Mouse (Mus musculus) heart, postnatal 0 days (tissue): ENCODE data around the gene Kcnq1. TPM values are rescaled to one million over a fixed set of nuclear protein-coding genes. Genes with fewer than 3 reads are reported as not detected.

Experiments used
- ATAC-seq: fragments of 200-750 bp; cut with Nextera tagmentation; 2 replicates; pipeline ENCODE4 v1.8.0; 2017; ENCODE audit warnings: low read depth, moderate number of reproducible peaks, moderate library complexity; ENCODE audit not compliant: insufficient read depth
- DNase-seq: peaks from one replicate; pipeline ENCODE4 v3.0.0-alpha.2; 2016; ENCODE audit warnings: low spot score
- H3K27ac ChIP-seq: fragments of 300-500 bp; sonication (generic); 2 replicates; pipeline ENCODE4 v1.5.1; 2014; ENCODE audit warnings: low read depth, mild to moderate bottlenecking
- H3K27me3 ChIP-seq: fragments of 300-500 bp; sonication (generic); 2 replicates; pipeline ENCODE4 v1.6.1; 2014; ENCODE audit warnings: low read length, mixed read lengths; ENCODE audit not compliant: control insufficient read depth, insufficient read depth
- H3K36me3 ChIP-seq: fragments of 300-500 bp; sonication (generic); replicated peaks from 2 replicates; pipeline ENCODE4 v1.6.1; 2014; ENCODE audit warnings: low read length, mixed read lengths; ENCODE audit not compliant: control insufficient read depth, insufficient read depth
- H3K4me1 ChIP-seq: fragments of 300-500 bp; sonication (generic); 2 replicates; pipeline ENCODE4 v1.6.1; 2014; ENCODE audit warnings: antibody characterized with exemption; ENCODE audit not compliant: control insufficient read depth, insufficient read depth
- H3K4me2 ChIP-seq: fragments of 300-500 bp; sonication (generic); 2 replicates; pipeline ENCODE4 v1.6.1; 2014; ENCODE audit warnings: low read depth, mild to moderate bottlenecking, low read length, moderate library complexity
- H3K4me3 ChIP-seq: fragments of 300-500 bp; sonication (generic); 2 replicates; pipeline ENCODE4 v1.5.1; 2014; ENCODE audit warnings: low read depth, low read length
- H3K9ac ChIP-seq: fragments of 300-500 bp; sonication (generic); replicated peaks from 2 replicates; pipeline ENCODE4 v1.6.1; 2014; ENCODE audit warnings: low read depth, low read length, mixed read lengths
- H3K9me3 ChIP-seq: fragments of 300-500 bp; sonication (generic); replicated peaks from 2 replicates; pipeline ENCODE4 v1.6.1; 2016; ENCODE audit warnings: low read length; ENCODE audit not compliant: control insufficient read depth
- CTCF ChIP-seq: IDR thresholded peaks from 2 replicates; pipeline ENCODE4 v1.5.1; 2016; ENCODE audit warnings: antibody characterized with exemption, control low read depth, low read depth
- EP300 ChIP-seq: IDR thresholded peaks from 2 replicates; pipeline ENCODE4 v1.6.1; 2016; ENCODE audit warnings: antibody characterized with exemption, low read depth
- WGBS: fragments of 180-500 bp; shearing (Covaris S2); extraction: QIAGEN DNeasy Blood & Tissue Kit; methylation state at CpG from one replicate; pipeline ENCODE4 v1.1.7; 2014; 5-methylcytosine and 5-hydroxymethylcytosine counted together
- polyA plus RNA-seq: library from polyadenylated mRNA; unstranded; fragments of >200 nt; fragmentation: Nextera tagmentation; extraction: Ambion mirVana; gene quantifications from 2 replicates; pipeline ENCODE4 v1.2.1, GENCODE M21; 2015
- total RNA-seq: library from RNA; depleted of rRNA; stranded (reverse); fragments of >200 nt; gene quantifications from 2 replicates; pipeline ENCODE4 v1.2.3, GENCODE M21; 2014; ENCODE audit warnings: low replicate concordance

Gene Kcnq1
- total and polyA plus RNA-seq, 2 experiments from 2014 or later, result 37.2 to 75.9 TPM

GRCm38 (mm10) chr7:143415070-143415469 lies 308.9 kb downstream of the Kcnq1 start:
- 49% methylated on average over 4 of the region's 4 CpGs for WGBS
- DNase-seq, result no peak
- no peak for ATAC-seq

DNA sequence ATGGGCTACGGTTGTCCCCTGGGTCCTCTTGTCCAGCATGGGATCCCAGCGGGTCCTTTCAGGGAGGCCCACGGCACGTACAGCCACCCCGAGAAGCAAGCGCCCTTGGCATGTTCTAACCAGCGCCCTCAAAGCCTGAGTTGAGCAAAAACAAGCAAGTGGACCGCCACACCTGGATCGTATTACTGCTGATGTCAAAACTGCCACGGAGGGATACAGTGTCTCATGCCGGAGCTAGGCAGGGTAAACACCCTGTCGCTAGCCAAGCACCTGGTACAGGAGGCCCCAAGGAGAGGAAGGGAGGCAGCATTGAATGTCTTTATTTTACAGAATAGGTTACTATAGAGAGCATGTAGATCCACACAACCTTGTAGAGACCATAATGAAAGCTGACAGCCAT lies 310.2 kb downstream of the Kcnq1 start:
- DNase-seq (no peak), ATAC-seq (no peak)
- no peak overlapping the region for H3K4me3 ChIP-seq
- H3K4me1 ChIP-seq, result 0 out of 2 replicates have a peak, but pooled peaks cover 5% of the 10 kb centered on the region
- H3K9me3 ChIP-seq, result no peaks in the 10 kb centered on the region
- H3K27ac ChIP-seq, result no peak overlapping the region
- no peaks in the 10 kb centered on the region for H3K27me3 ChIP-seq
- H3K36me3 ChIP-seq, result 0 out of 2 replicates have a peak, but pooled peaks cover 6% of the 10 kb centered on the region
- H3K9ac ChIP-seq, result no peak overlapping the region
- H3K4me2 ChIP-seq, result no peak overlapping the region
- 84% methylated on average over 12 of the region's 12 CpGs for WGBS
- TF ChIP-seq EP300, result no peak
- TF ChIP-seq CTCF, result no peak

More at GRCm38 (mm10) chr7:143415070-143415469, 308.9 kb downstream of the Kcnq1 start:
- Histone ChIP-seq H3K36me3 (no peaks in the 10 kb centered on the region), H3K27ac (peak overlapping the region; percentile 35; the same call in 1 of the 2 replicates), H3K9ac (no peak overlapping the region), H3K4me2 (no peak overlapping the region), H3K4me1 (0 out of 2 replicates have a peak, but pooled peaks cover 5% of the 10 kb centered on the region), H3K9me3 (no peaks in the 10 kb centered on the region), H3K27me3 (no peaks in the 10 kb centered on the region), H3K4me3 (no peak overlapping the region)
- no peak for TF ChIP-seq EP300

DNA sequence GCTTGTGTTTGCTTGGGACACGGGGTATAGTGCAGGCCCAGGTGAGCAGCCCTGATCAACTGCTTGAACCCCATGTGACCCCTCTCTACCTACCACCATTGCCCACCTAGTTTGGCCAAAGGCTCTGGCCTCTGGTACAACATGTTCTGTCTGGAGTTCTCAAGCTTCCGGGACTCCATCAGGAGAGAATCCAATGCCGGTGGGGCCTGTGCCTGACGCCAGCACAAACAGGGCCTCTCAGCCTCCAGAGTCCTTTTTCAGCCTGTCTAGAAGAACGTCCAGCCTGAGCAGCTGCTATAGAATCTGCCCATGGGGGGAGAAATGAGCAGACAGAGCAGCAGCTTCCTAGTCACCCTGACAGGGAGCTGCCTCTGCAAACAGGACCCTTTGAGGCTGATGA lies 311.7 kb downstream of the Kcnq1 start:
- H3K27me3 ChIP-seq, result no peaks in the 10 kb centered on the region
- H3K27ac ChIP-seq, result no peak overlapping the region
- no peak overlapping the region for H3K4me3 ChIP-seq
- ATAC-seq (no peak), DNase-seq (no peak)
- no peaks in the 10 kb centered on the region for H3K4me1 ChIP-seq
- no peaks in the 10 kb centered on the region for H3K9me3 ChIP-seq
- TF ChIP-seq CTCF (no peak), EP300 (no peak)
- H3K4me2 ChIP-seq, result no peak overlapping the region
- WGBS, result 78% methylated on average over 5 of the region's 5 CpGs
- H3K9ac ChIP-seq, result no peak overlapping the region
- 0 out of 2 replicates have a peak, but pooled peaks cover 6% of the 10 kb centered on the region for H3K36me3 ChIP-seq

DNA sequence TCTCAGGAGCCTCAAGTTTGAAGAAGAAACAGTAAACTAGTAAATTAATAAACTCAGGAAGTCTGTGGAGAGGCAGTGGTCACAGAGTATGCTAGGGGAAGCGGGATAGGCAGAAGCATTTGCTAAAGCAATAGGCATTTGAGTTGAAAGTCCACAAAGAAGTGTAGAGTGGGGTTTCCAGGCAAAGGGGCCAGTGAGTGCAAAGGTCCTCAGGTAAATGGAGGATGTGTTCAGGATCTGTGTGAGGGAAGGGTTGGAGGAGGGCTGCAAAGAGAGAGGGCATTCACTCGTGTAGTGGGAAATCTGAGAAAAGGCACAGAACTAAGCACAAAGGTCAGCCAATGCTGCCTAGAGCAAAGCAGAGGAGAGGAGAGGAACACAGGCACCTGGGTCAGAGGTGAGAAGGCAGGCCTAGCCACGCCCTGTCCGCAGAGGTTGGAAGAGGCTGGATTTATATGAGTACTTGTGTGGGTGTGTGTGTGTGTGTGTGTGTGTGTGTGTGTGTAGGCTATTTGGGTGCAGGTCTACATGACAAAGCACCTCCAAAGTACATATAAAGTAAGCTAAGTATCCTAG lies 313.5 kb downstream of the Kcnq1 start:
- Histone ChIP-seq H3K36me3 (0 out of 2 replicates have a peak, but pooled peaks cover 6% of the 10 kb centered on the region), H3K27ac (no peak overlapping the region), H3K4me3 (no peak overlapping the region), H3K27me3 (no peaks in the 10 kb centered on the region), H3K4me2 (no peak overlapping the region), H3K9ac (no peak overlapping the region), H3K9me3 (no peaks in the 10 kb centered on the region), H3K4me1 (no peaks in the 10 kb centered on the region)
- 84% methylated on average over 4 of the region's 4 CpGs for WGBS
- TF ChIP-seq EP300 (no peak), CTCF (no peak)
- ATAC-seq (no peak), DNase-seq (no peak)

DNA sequence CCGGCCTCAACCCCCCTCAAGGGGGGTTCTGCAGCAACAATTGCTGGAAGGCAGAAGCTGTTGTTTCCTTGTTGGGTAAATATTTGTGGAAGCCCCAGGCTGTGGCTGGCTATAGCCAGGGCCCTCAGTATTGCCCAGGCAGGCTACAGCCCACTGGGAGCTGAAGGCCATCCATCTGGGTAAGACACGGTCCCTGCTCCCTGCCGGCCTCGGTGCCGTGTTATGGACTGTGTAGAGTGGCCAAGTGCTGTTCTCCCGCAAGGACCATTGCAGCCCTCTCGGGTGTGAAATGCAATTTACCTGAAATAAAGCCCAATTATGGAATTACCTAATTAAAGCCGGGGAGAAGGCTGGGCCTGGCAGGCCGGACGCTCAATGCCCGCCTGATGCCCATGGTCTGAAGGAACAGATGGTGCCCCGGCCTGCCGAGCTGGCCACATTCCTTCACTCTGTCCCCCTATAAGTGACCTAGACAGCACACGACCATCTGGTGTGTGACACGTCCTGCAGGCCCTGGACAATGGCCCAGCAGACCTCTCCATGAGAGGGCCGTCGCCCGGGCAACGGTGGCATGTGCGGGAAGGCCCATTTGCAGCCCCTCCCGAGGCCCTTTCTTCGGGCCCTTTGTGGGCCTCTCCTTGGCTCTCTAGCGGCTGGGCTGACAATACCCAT lies 322.1 kb downstream of the Kcnq1 start:
- H3K27ac ChIP-seq, result no peak overlapping the region
- H3K27me3 ChIP-seq, result no peaks in the 10 kb centered on the region
- no peaks in the 10 kb centered on the region for H3K36me3 ChIP-seq
- ATAC-seq (peak; percentile 47; the same call in 1 of the 2 replicates), DNase-seq (no peak)
- H3K4me2 ChIP-seq, result no peak overlapping the region
- H3K4me3 ChIP-seq, result no peak overlapping the region
- WGBS, result 69% methylated on average over 23 of the region's 23 CpGs
- H3K4me1 ChIP-seq, result peaks cover 5% of the 10 kb centered on the region; the same call in 1 of the 2 replicates
- H3K9ac ChIP-seq, result no peak overlapping the region
- no peaks in the 10 kb centered on the region for H3K9me3 ChIP-seq
- TF ChIP-seq CTCF, result no peak
- TF ChIP-seq EP300, result no peak
